Mouse (Mus musculus) midbrain, embryonic 12.5 days (tissue): ENCODE measurements around the gene Olfr102. TPM values are rescaled to one million over a fixed set of nuclear protein-coding genes. Genes with fewer than 3 reads are reported as not detected.

Source experiments
- ATAC-seq: fragments of 200-750 bp; cut with Nextera tagmentation; 2 replicates; pipeline ENCODE4 v1.8.0; 2017; ENCODE audit warnings: low read depth, moderate TSS enrichment, moderate library complexity; ENCODE audit not compliant: low FRiP score
- H3K27ac ChIP-seq: fragments of 300-500 bp; sonication (generic); replicated peaks from 2 replicates; pipeline ENCODE4 v1.5.1; 2016; ENCODE audit warnings: mild to moderate bottlenecking
- H3K27me3 ChIP-seq: fragments of 300-500 bp; sonication (generic); 2 replicates; pipeline ENCODE4 v1.6.1; 2016; ENCODE audit warnings: mild to moderate bottlenecking
- H3K36me3 ChIP-seq: fragments of 300-500 bp; sonication (generic); 2 replicates; pipeline ENCODE4 v1.6.1; 2016
- H3K4me1 ChIP-seq: fragments of 300-500 bp; sonication (generic); 2 replicates; pipeline ENCODE4 v1.6.1; 2016
- H3K4me2 ChIP-seq: fragments of 300-500 bp; sonication (generic); replicated peaks from 2 replicates; pipeline ENCODE4 v1.6.1; 2016; ENCODE audit warnings: mild to moderate bottlenecking, moderate library complexity
- H3K4me3 ChIP-seq: fragments of 300-500 bp; sonication (generic); 2 replicates; pipeline ENCODE4 v1.5.1; 2016; ENCODE audit warnings: mild to moderate bottlenecking
- H3K9ac ChIP-seq: fragments of 300-500 bp; sonication (generic); replicated peaks from 2 replicates; pipeline ENCODE4 v1.6.1; 2016; ENCODE audit warnings: mild to moderate bottlenecking, moderate library complexity
- H3K9me3 ChIP-seq: fragments of 300-500 bp; sonication (generic); 2 replicates; pipeline ENCODE4 v1.6.1; 2016; ENCODE audit warnings: mild to moderate bottlenecking
- WGBS: fragments of 180-500 bp; shearing (Covaris S2); methylation state at CpG from one replicate; pipeline ENCODE4 v1.1.7; 2016; 5-methylcytosine and 5-hydroxymethylcytosine counted together
- polyA plus RNA-seq: library from polyadenylated mRNA; unstranded; fragments of >200 nt; fragmentation: Nextera tagmentation; extraction: Ambion mirVana; gene quantifications from 2 replicates; pipeline ENCODE4 v1.2.1, GENCODE M21; 2016

Olfr102 gene
- not detected in 2 replicates for polyA plus RNA-seq

GRCm38 (mm10) chr17:37316954-37317353 lies at the start of gene Olfr102:
Gene Olfr102, minus strand, starts transcription at chr17:37317054.
- Histone ChIP-seq H3K36me3 (no peaks in the 10 kb centered on the region), H3K4me3 (no peak within 1 kb of the TSS), H3K9ac (no peak within 1 kb of the TSS), H3K4me1 (no peaks in the 10 kb centered on the region), H3K4me2 (no peak within 1 kb of the TSS), H3K9me3 (no peaks in the 10 kb centered on the region; the same call in 1 of the 2 replicates), H3K27me3 (no peaks in the 10 kb centered on the region), H3K27ac (no peak within 1 kb of the TSS)
- ATAC-seq = no peak

GRCm38 (mm10) chr17:37359282-37359681 lies 42.4 kb upstream of the Olfr102 start, which contains the start of gene Olfr104-ps:
Gene Olfr104-ps, plus strand, starts transcription at chr17:37359582.
- no peak within 1 kb of the TSS for H3K4me2 ChIP-seq
- no peak within 1 kb of the TSS for H3K27ac ChIP-seq
- H3K4me1 ChIP-seq = no peaks in the 10 kb centered on the region
- no peaks in the 10 kb centered on the region for H3K9me3 ChIP-seq
- H3K9ac ChIP-seq = no peak within 1 kb of the TSS
- no peaks in the 10 kb centered on the region for H3K27me3 ChIP-seq
- H3K4me3 ChIP-seq = no peak within 1 kb of the TSS
- H3K36me3 ChIP-seq = no peaks in the 10 kb centered on the region
- no peak for ATAC-seq

GRCm38 (mm10) chr17:37339598-37339997 lies 22.7 kb upstream of the Olfr102 start, which contains the start of gene Olfr103:
Gene Olfr103, minus strand, starts transcription at chr17:37339698.
- H3K4me1 ChIP-seq = no peaks in the 10 kb centered on the region
- no peak within 1 kb of the TSS for H3K27ac ChIP-seq
- no peaks in the 10 kb centered on the region for H3K36me3 ChIP-seq
- ATAC-seq = no peak
- no peaks in the 10 kb centered on the region for H3K27me3 ChIP-seq
- H3K4me3 ChIP-seq = no peak within 1 kb of the TSS
- no peaks in the 10 kb centered on the region for H3K9me3 ChIP-seq
- 89% methylated on average over 2 of the region's 2 CpGs for WGBS
- no peak within 1 kb of the TSS for H3K4me2 ChIP-seq
- H3K9ac ChIP-seq = no peak within 1 kb of the TSS

GRCm38 (mm10) chr17:37310146-37310699 lies 6.6 kb downstream of the Olfr102 start:
- no peak overlapping the region for H3K27ac ChIP-seq
- ATAC-seq = no peak
- WGBS = 61% methylated on average over 2 of the region's 2 CpGs

GRCm38 (mm10) chr17:37308483-37308882 lies 8.4 kb downstream of the Olfr102 start:
- Histone ChIP-seq H3K27ac (no peak overlapping the region), H3K4me1 (no peaks in the 10 kb centered on the region), H3K9me3 (no peaks in the 10 kb centered on the region), H3K4me2 (no peak overlapping the region), H3K36me3 (no peaks in the 10 kb centered on the region), H3K9ac (no peak overlapping the region), H3K4me3 (no peak overlapping the region), H3K27me3 (no peaks in the 10 kb centered on the region)
- ATAC-seq = no peak
- 41% methylated on average over 4 of the region's 4 CpGs for WGBS

More at GRCm38 (mm10) chr17:37310146-37310699, 6.6 kb downstream of the Olfr102 start:
- H3K9me3 ChIP-seq = no peaks in the 10 kb centered on the region
- no peak overlapping the region for H3K9ac ChIP-seq
- no peaks in the 10 kb centered on the region for H3K36me3 ChIP-seq
- H3K4me3 ChIP-seq = no peak overlapping the region
- H3K4me2 ChIP-seq = no peak overlapping the region
- H3K27me3 ChIP-seq = no peaks in the 10 kb centered on the region
- no peaks in the 10 kb centered on the region for H3K4me1 ChIP-seq

GRCm38 (mm10) chr17:37304213-37304612 lies 12.6 kb downstream of the Olfr102 start, which contains the start of gene Olfr101:
Gene Olfr101, minus strand, starts transcription at chr17:37304313.
- WGBS = 83% methylated on average over 4 of the region's 4 CpGs
- H3K4me2 ChIP-seq = no peak within 1 kb of the TSS
- no peak for ATAC-seq

GRCm38 (mm10) chr17:37283360-37283759 lies 33.5 kb downstream of the Olfr102 start, which contains the start of gene Olfr99:
Gene Olfr99, minus strand, starts transcription at chr17:37283460.
- no peaks in the 10 kb centered on the region for H3K36me3 ChIP-seq
- ATAC-seq = no peak
- H3K9me3 ChIP-seq = no peaks in the 10 kb centered on the region
- WGBS = 74% methylated on average over 1 of the region's 1 CpGs
- H3K27ac ChIP-seq = no peak within 1 kb of the TSS
- no peak within 1 kb of the TSS for H3K9ac ChIP-seq
- H3K4me3 ChIP-seq = no peak within 1 kb of the TSS
- H3K4me2 ChIP-seq = no peak within 1 kb of the TSS
- no peaks in the 10 kb centered on the region for H3K27me3 ChIP-seq
- H3K4me1 ChIP-seq = no peaks in the 10 kb centered on the region

More at GRCm38 (mm10) chr17:37304213-37304612, 12.6 kb downstream of the Olfr102 start, which contains the start of gene Olfr101:
- H3K36me3 ChIP-seq = no peaks in the 10 kb centered on the region
- H3K4me1 ChIP-seq = no peaks in the 10 kb centered on the region
- H3K9ac ChIP-seq = no peak within 1 kb of the TSS
- H3K4me3 ChIP-seq = no peak within 1 kb of the TSS
- no peaks in the 10 kb centered on the region for H3K27me3 ChIP-seq
- H3K9me3 ChIP-seq = no peaks in the 10 kb centered on the region
- H3K27ac ChIP-seq = no peak within 1 kb of the TSS

GRCm38 (mm10) chr17:37280331-37280730 lies 36.5 kb downstream of the Olfr102 start:
- no peaks in the 10 kb centered on the region for H3K4me1 ChIP-seq
- H3K9ac ChIP-seq = no peak overlapping the region
- 82% methylated on average over 1 of the region's 1 CpGs for WGBS
- H3K4me3 ChIP-seq = no peak overlapping the region
- no peak overlapping the region for H3K27ac ChIP-seq
- ATAC-seq = no peak
- H3K36me3 ChIP-seq = no peaks in the 10 kb centered on the region
- H3K27me3 ChIP-seq = no peaks in the 10 kb centered on the region
- no peaks in the 10 kb centered on the region for H3K9me3 ChIP-seq
- H3K4me2 ChIP-seq = no peak overlapping the region

- Histone ChIP-seq H3K9me3 (no peaks in the 10 kb centered on the region), H3K27me3 (no peaks in the 10 kb centered on the region), H3K27ac (no peak overlapping the region), H3K4me3 (no peak overlapping the region), H3K36me3 (no peaks in the 10 kb centered on the region), H3K4me2 (no peak overlapping the region), H3K9ac (no peak overlapping the region), H3K4me1 (no peaks in the 10 kb centered on the region)
- no peak for ATAC-seq
These were observed 40.3 kb downstream of the Olfr102 start for GRCm38 (mm10) chr17:37276573-37276972.

- WGBS = 84% methylated on average over 2 of the region's 2 CpGs
- H3K4me1 ChIP-seq = no peaks in the 10 kb centered on the region
- H3K4me3 ChIP-seq = no peak overlapping the region
- no peaks in the 10 kb centered on the region for H3K36me3 ChIP-seq
- H3K27me3 ChIP-seq = peaks cover 3% of the 10 kb centered on the region; the same call in 1 of the 2 replicates
- H3K4me2 ChIP-seq = no peak overlapping the region
- no peak for ATAC-seq
- no peak overlapping the region for H3K9ac ChIP-seq
- H3K9me3 ChIP-seq = no peaks in the 10 kb centered on the region
- H3K27ac ChIP-seq = no peak overlapping the region
These were observed 41.1 kb downstream of the Olfr102 start for GRCm38 (mm10) chr17:37275626-37276248.

- Histone ChIP-seq H3K27ac (no peak overlapping the region), H3K9me3 (no peaks in the 10 kb centered on the region), H3K4me2 (peak overlapping the region; percentile 76), H3K36me3 (no peaks in the 10 kb centered on the region), H3K4me3 (peak overlapping the region; percentile 49), H3K4me1 (no peaks in the 10 kb centered on the region), H3K27me3 (peaks cover 6% of the 10 kb centered on the region; the same call in 1 of the 2 replicates), H3K9ac (no peak overlapping the region)
- ATAC-seq = peak; percentile 35; the same call in 1 of the 2 replicates
- 66% methylated on average over 8 of the region's 8 CpGs for WGBS
These were observed 46.2 kb downstream of the Olfr102 start for GRCm38 (mm10) chr17:37270702-37271092.

GRCm38 (mm10) chr17:37270058-37270701 lies 46.7 kb downstream of the Olfr102 start, which contains the start of gene H2-M3:
Gene H2-M3, plus strand, starts transcription at chr17:37270220.
- no peaks in the 10 kb centered on the region for H3K4me1 ChIP-seq
- 5% methylated on average over 26 of the region's 26 CpGs for WGBS
- H3K36me3 ChIP-seq = no peaks in the 10 kb centered on the region
- H3K27ac ChIP-seq = no peak within 1 kb of the TSS
- peak; percentile 96 for ATAC-seq
- H3K9me3 ChIP-seq = no peaks in the 10 kb centered on the region
- peak within 1 kb of the TSS; percentile 76 for H3K4me2 ChIP-seq
- H3K9ac ChIP-seq = peak within 1 kb of the TSS; percentile 40; the same call in 1 of the 2 replicates
- peak within 1 kb of the TSS; percentile 49 for H3K4me3 ChIP-seq
- H3K27me3 ChIP-seq = peaks cover 6% of the 10 kb centered on the region; the same call in 1 of the 2 replicates
